Mouse (Mus musculus): ENCODE results near the gene Thap7. TPM values are rescaled to one million over a fixed set of nuclear protein-coding genes. Genes with fewer than 3 reads are reported as not detected.

Gene Thap7
- polyA plus RNA-seq, 1 experiment from 2014 or later = 66.3 TPM

DNA sequence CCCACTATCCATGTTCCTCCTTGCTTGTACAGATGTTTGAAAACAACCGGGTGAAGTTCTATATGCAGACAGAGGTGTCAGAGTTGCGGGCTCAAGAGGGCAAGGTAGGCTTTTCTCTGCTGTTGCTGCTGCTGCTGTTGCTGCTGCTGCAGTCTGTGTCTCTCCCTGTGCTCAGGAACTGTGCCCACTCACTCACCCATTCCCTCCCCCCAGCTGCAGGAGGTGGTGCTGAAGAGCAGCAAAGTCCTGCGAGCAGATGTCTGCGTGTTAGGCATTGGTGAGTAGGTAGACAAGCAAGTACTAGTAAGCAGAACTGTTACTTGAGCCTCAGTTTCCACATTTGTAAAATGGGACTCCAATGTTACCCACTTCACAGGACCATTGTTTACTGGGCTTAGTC lies 28.3 kb downstream of the Thap7 start:
- 89% methylated on average over 4 of the region's 4 CpGs for WGBS
- H3K27ac ChIP-seq (ENCODE audit: low read length) = no peak overlapping the region

GRCm38 (mm10) chr16:17499249-17499883 lies 31.6 kb downstream of the Thap7 start:
- H3K9me3 ChIP-seq (ENCODE audit: control insufficient read depth, low read length) = no peaks in the 10 kb centered on the region
- H3K27me3 ChIP-seq (replicated peaks; ENCODE audit: control insufficient read depth, insufficient read depth, low read length) = no peaks in the 10 kb centered on the region
- no peak overlapping the region for H3K4me2 ChIP-seq (ENCODE audit: low read length)
- no peak overlapping the region for H3K9ac ChIP-seq (replicated peaks; ENCODE audit: low read depth, low read length)
- WGBS = 18% methylated on average over 10 of the region's 10 CpGs
- H3K27ac ChIP-seq (ENCODE audit: low read length) = no peak overlapping the region
- no peak overlapping the region for H3K4me3 ChIP-seq (replicated peaks; ENCODE audit: low read length)
- no peaks in the 10 kb centered on the region for H3K36me3 ChIP-seq (ENCODE audit: control insufficient read depth, insufficient read depth)
- H3K4me1 ChIP-seq (replicated peaks; ENCODE audit: control insufficient read depth, insufficient read depth, low read length) = peaks cover 15% of the 10 kb centered on the region
- peak; percentile 77 for ATAC-seq

More for the DNA sequence above, 28.3 kb downstream of the Thap7 start:
- H3K27me3 ChIP-seq (replicated peaks; ENCODE audit: control insufficient read depth, insufficient read depth, low read length) = no peaks in the 10 kb centered on the region; the same call in 1 of the 2 replicates
- ATAC-seq = no peak
- H3K4me3 ChIP-seq (replicated peaks; ENCODE audit: low read length) = no peak overlapping the region
- H3K4me1 ChIP-seq (replicated peaks; ENCODE audit: control insufficient read depth, insufficient read depth, low read length) = peaks cover 5% of the 10 kb centered on the region
- no peak overlapping the region for H3K9ac ChIP-seq (replicated peaks; ENCODE audit: low read depth, low read length)
- H3K36me3 ChIP-seq (ENCODE audit: control insufficient read depth, insufficient read depth) = no peaks in the 10 kb centered on the region
- no peak overlapping the region for H3K4me2 ChIP-seq (ENCODE audit: low read length)
- H3K9me3 ChIP-seq (ENCODE audit: control insufficient read depth, low read length) = no peaks in the 10 kb centered on the region

GRCm38 (mm10) chr16:17496499-17497305 lies 34.2 kb downstream of the Thap7 start:
- 52% methylated on average over 2 of the region's 2 CpGs for WGBS

GRCm38 (mm10) chr16:17491896-17492561 lies 38.9 kb downstream of the Thap7 start:
- 70% methylated on average over 5 of the region's 5 CpGs for WGBS
- no peak overlapping the region for H3K4me3 ChIP-seq (replicated peaks; ENCODE audit: low read length)
- H3K4me2 ChIP-seq (ENCODE audit: low read length) = no peak overlapping the region
- H3K27me3 ChIP-seq (replicated peaks; ENCODE audit: control insufficient read depth, insufficient read depth, low read length) = no peaks in the 10 kb centered on the region
- no peak for ATAC-seq
- no peak overlapping the region for H3K27ac ChIP-seq (ENCODE audit: low read length)
- H3K4me1 ChIP-seq (replicated peaks; ENCODE audit: control insufficient read depth, insufficient read depth, low read length) = peaks cover 19% of the 10 kb centered on the region
- H3K9ac ChIP-seq (replicated peaks; ENCODE audit: low read depth, low read length) = no peak overlapping the region
- no peaks in the 10 kb centered on the region for H3K9me3 ChIP-seq (ENCODE audit: control insufficient read depth, low read length)
- H3K36me3 ChIP-seq (ENCODE audit: control insufficient read depth, insufficient read depth) = no peaks in the 10 kb centered on the region

More at GRCm38 (mm10) chr16:17496499-17497305, 34.2 kb downstream of the Thap7 start:
- Histone ChIP-seq H3K9me3 (ENCODE audit: control insufficient read depth, low read length) (no peaks in the 10 kb centered on the region), H3K4me2 (ENCODE audit: low read length) (no peak overlapping the region; the same call in 1 of the 2 replicates), H3K9ac (replicated peaks; ENCODE audit: low read depth, low read length) (no peak overlapping the region; the same call in 1 of the 2 replicates), H3K4me3 (replicated peaks; ENCODE audit: low read length) (no peak overlapping the region), H3K27me3 (replicated peaks; ENCODE audit: control insufficient read depth, insufficient read depth, low read length) (no peaks in the 10 kb centered on the region), H3K27ac (ENCODE audit: low read length) (peak overlapping the region; percentile 62), H3K4me1 (replicated peaks; ENCODE audit: control insufficient read depth, insufficient read depth, low read length) (peaks cover 15% of the 10 kb centered on the region), H3K36me3 (ENCODE audit: control insufficient read depth, insufficient read depth) (no peaks in the 10 kb centered on the region)
- peak; percentile 62 for ATAC-seq

GRCm38 (mm10) chr16:17491154-17491553 lies 39.8 kb downstream of the Thap7 start:
- no peak for ATAC-seq
- Histone ChIP-seq H3K4me1 (replicated peaks; ENCODE audit: control insufficient read depth, insufficient read depth, low read length) (peaks cover 10% of the 10 kb centered on the region), H3K36me3 (ENCODE audit: control insufficient read depth, insufficient read depth) (no peaks in the 10 kb centered on the region), H3K27ac (ENCODE audit: low read length) (no peak overlapping the region), H3K4me2 (ENCODE audit: low read length) (no peak overlapping the region), H3K4me3 (replicated peaks; ENCODE audit: low read length) (no peak overlapping the region), H3K9me3 (ENCODE audit: control insufficient read depth, low read length) (no peaks in the 10 kb centered on the region), H3K9ac (replicated peaks; ENCODE audit: low read depth, low read length) (no peak overlapping the region), H3K27me3 (replicated peaks; ENCODE audit: control insufficient read depth, insufficient read depth, low read length) (no peaks in the 10 kb centered on the region)
- 87% methylated on average over 5 of the region's 5 CpGs for WGBS

GRCm38 (mm10) chr16:17489469-17490111 lies 41.3 kb downstream of the Thap7 start, which contains the start of gene Aifm3:
Gene Aifm3, plus strand, starts transcription at chr16:17489611.
- H3K9ac ChIP-seq (replicated peaks; ENCODE audit: low read depth, low read length) = peak within 1 kb of the TSS; percentile 60
- ATAC-seq = peak; percentile 65
- H3K36me3 ChIP-seq (ENCODE audit: control insufficient read depth, insufficient read depth) = peaks cover 6% of the 10 kb centered on the region; the same call in 1 of the 2 replicates
- peak within 1 kb of the TSS; percentile 82 for H3K4me2 ChIP-seq (ENCODE audit: low read length)
- peak within 1 kb of the TSS; percentile 44 for H3K4me3 ChIP-seq (replicated peaks; ENCODE audit: low read length)
- under 1% methylated on average over 46 of the region's 47 CpGs for WGBS
- no peaks in the 10 kb centered on the region for H3K9me3 ChIP-seq (ENCODE audit: control insufficient read depth, low read length)
- H3K4me1 ChIP-seq (replicated peaks; ENCODE audit: control insufficient read depth, insufficient read depth, low read length) = peaks cover 9% of the 10 kb centered on the region
- H3K27ac ChIP-seq (ENCODE audit: low read length) = no peak within 1 kb of the TSS
- no peaks in the 10 kb centered on the region for H3K27me3 ChIP-seq (replicated peaks; ENCODE audit: control insufficient read depth, insufficient read depth, low read length)

GRCm38 (mm10) chr16:17488478-17489468 lies 42.2 kb downstream of the Thap7 start:
- no peak for ATAC-seq

DNA sequence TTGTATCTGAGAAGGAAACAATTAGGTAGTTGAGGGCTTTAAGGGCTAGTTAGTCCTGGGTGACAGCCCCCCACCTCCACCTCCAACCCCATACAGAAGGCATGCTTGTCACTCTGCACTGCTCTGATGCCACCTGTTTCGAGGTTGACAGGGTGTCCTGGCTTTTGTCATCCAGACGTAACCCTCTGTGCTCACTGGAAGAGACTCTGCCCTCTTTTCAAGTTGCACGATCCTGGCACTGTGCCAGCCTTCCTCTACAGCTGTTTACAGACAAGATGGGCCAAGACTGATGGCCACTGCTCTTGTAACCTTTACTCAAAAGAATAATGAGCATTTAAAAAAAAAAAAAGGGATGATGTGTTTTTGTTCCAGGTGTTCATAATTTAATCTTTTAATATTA lies 44.4 kb downstream of the Thap7 start:
- ATAC-seq = no peak
- Histone ChIP-seq H3K9ac (replicated peaks; ENCODE audit: low read depth, low read length) (no peak overlapping the region), H3K27me3 (replicated peaks; ENCODE audit: control insufficient read depth, insufficient read depth, low read length) (no peaks in the 10 kb centered on the region), H3K4me3 (replicated peaks; ENCODE audit: low read length) (no peak overlapping the region), H3K4me1 (replicated peaks; ENCODE audit: control insufficient read depth, insufficient read depth, low read length) (peaks cover 9% of the 10 kb centered on the region), H3K9me3 (ENCODE audit: control insufficient read depth, low read length) (no peaks in the 10 kb centered on the region), H3K4me2 (ENCODE audit: low read length) (no peak overlapping the region), H3K27ac (ENCODE audit: low read length) (no peak overlapping the region), H3K36me3 (ENCODE audit: control insufficient read depth, insufficient read depth) (peaks cover 18% of the 10 kb centered on the region)
- WGBS = 15% methylated on average over 3 of the region's 3 CpGs

More at GRCm38 (mm10) chr16:17488478-17489468, 42.2 kb downstream of the Thap7 start:
- Histone ChIP-seq H3K27me3 (replicated peaks; ENCODE audit: control insufficient read depth, insufficient read depth, low read length) (no peaks in the 10 kb centered on the region), H3K36me3 (ENCODE audit: control insufficient read depth, insufficient read depth) (peaks cover 12% of the 10 kb centered on the region), H3K4me3 (replicated peaks; ENCODE audit: low read length) (peak overlapping the region; percentile 44), H3K27ac (ENCODE audit: low read length) (no peak overlapping the region), H3K4me2 (ENCODE audit: low read length) (peak overlapping the region; percentile 82), H3K4me1 (replicated peaks; ENCODE audit: control insufficient read depth, insufficient read depth, low read length) (peaks cover 9% of the 10 kb centered on the region), H3K9ac (replicated peaks; ENCODE audit: low read depth, low read length) (peak overlapping the region; percentile 60), H3K9me3 (ENCODE audit: control insufficient read depth, low read length) (no peaks in the 10 kb centered on the region)
- WGBS = 46% methylated on average over 14 of the region's 14 CpGs

Measured in forebrain, embryonic 16.5 days (tissue).